Mouse (Mus musculus) inflammation-experienced regulatory T-cells, adult 16 weeks (primary cell): ENCODE data around the gene Sec62. TPM values are rescaled to one million over a fixed set of nuclear protein-coding genes. Genes with fewer than 3 reads are reported as not detected.

ENCODE experiments used
- polyA plus RNA-seq: library from polyadenylated mRNA; unstranded; fragments of 100-300 nt; shearing (Covaris generic); gene quantifications from one replicate; pipeline ENCODE4 v1.2.1, GENCODE M21; 2017

Sec62 gene
- 88.9 TPM for polyA plus RNA-seq

DNA sequence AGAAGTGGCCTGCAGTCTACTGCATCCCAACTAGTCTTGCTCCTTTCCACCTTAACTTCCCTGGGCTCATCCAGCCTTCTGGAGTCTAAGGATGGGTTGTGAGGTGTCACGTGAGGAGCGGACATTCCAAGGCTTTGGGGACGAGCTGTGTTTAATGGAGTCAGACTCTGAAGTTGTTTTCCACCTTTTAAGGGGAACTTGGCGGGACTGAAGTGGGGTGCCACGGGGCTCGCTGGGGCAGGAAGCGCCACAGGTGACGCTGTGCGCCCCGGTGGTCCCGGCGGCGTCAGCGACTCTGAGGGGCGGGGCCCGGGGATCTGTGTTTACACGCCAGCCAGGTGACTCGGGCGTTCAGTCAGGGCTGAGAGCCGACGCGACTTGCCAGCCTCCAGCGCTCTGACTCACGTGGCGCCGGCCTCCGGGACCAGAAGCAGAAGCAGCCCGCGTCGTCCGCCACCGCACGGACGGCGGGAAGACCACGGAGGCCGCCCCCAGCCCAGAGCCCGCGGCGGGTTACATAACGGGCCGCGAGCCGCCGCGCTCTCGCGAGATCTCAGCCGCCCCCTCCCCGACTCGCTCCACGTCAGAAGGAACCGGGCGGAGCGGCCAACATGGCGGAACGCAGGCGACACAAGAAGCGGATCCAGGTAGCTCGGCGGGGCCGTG, at the start of gene Sec62:
Sec62 (plus strand) TSS at position 139 of the 666 bp plus-strand sequence.

DNA sequence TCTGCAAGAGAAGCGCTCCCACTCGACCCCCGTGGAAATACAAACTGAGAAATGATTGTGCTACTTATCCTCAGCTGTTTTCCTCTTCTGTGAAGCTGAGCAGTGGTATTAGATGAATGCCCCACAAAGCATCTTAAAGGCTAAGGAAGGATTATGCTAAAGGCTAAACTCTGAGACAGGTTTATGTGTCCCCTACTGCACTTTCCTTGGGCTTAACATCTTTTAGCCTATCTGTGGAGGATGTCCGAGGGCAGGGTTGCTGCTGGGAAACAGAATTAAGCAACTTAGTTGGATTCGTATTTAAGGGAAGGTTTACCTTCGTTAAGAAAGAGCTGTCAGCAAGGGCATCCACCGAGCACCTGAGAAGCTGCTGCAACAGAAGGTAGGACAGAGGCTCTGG, 46.7 kb upstream of the Sec62 start, which contains the start of gene Samd7:
Samd7 (plus strand) TSS at position 288 of the 400 bp plus-strand sequence.

GRCm38 (mm10) chr3:30855604-30856458, 63.2 kb downstream of the Sec62 start, which contains the start of gene Gpr160:
Gene Gpr160, plus strand, starts transcription at chr3:30855950.

Other genes with a start within 250 kb of the Sec62 start
- gene Mecom, start 244.9 kb upstream of the Sec62 start, polyA plus RNA-seq, result not detected
- gene Actrt3, start 192.9 kb upstream of the Sec62 start, polyA plus RNA-seq, result 0.39 TPM
- gene Mynn, start 190.8 kb upstream of the Sec62 start, polyA plus RNA-seq, result 61.9 TPM
- not detected for gene Lrriq4, start 148.4 kb upstream of the Sec62 start, polyA plus RNA-seq
- 0.16 TPM for gene Lrrc34, start 145.0 kb upstream of the Sec62 start, polyA plus RNA-seq
- not detected for gene Lrrc31, start 93.0 kb upstream of the Sec62 start, polyA plus RNA-seq
- gene Samd7, start 46.6 kb upstream of the Sec62 start, polyA plus RNA-seq, result not detected
- 5.5 TPM for gene Gpr160, start 63.1 kb downstream of the Sec62 start, polyA plus RNA-seq
- gene Phc3, start 176.5 kb downstream of the Sec62 start, polyA plus RNA-seq, result 41.0 TPM
- 3.2 TPM for gene Prkci, start 202.9 kb downstream of the Sec62 start, polyA plus RNA-seq